Mouse (Mus musculus) cerebellum, adult 2 months (tissue): ENCODE results near the gene Chchd6.

ENCODE experiments used
- CTCF ChIP-seq: fragments of 200-500 bp; IDR thresholded peaks from 2 replicates; pipeline ENCODE4 v1.5.1; 2011; ENCODE audit warnings: low read depth, mild to moderate bottlenecking, control low read depth, low read length, moderate library complexity, borderline replicate concordance; ENCODE audit not compliant: insufficient read depth
- POLR2A ChIP-seq: fragments of 200-500 bp; IDR thresholded peaks from 2 replicates; pipeline ENCODE4 v1.6.1; 2011; ENCODE audit warnings: low read length, control low read depth, borderline replicate concordance; ENCODE audit not compliant: insufficient read depth

- TF ChIP-seq CTCF: no peak
- no peak for TF ChIP-seq POLR2A
These were observed 85.3 kb downstream of the Chchd6 start for GRCm38 (mm10) chr6:89510154-89510553.
